Mouse (Mus musculus) brain, adult 10 weeks (tissue): ENCODE results near the gene Auh. TPM values are rescaled to one million over a fixed set of nuclear protein-coding genes. Genes with fewer than 3 reads are reported as not detected.

ENCODE experiments used
- polyA plus RNA-seq: library from polyadenylated mRNA; stranded (reverse); fragments of 350-450 nt; fragmentation: Illumina TruSeq; extraction: RNeasy Lipid Tissue Mini Kit (QIAGEN cat#74804); gene quantifications from one replicate; pipeline ENCODE4 v1.2.3, GENCODE M21; 2015; ENCODE audit warnings: low read depth, low replicate concordance

Gene Auh
- 126 TPM for polyA plus RNA-seq

GRCm38 (mm10) chr13:52929209-52930171, at the start of gene Auh:
TSS of gene Auh (minus strand) at chr13:52929681.

Other genes starting within 250 kb of the Auh start
- 13.4 TPM for gene Nfil3, start 51.4 kb upstream of the Auh start, polyA plus RNA-seq